Mouse (Mus musculus) liver, postnatal 0 days (tissue): ENCODE data around the gene BC049762.

Experiments used
- CTCF ChIP-seq: sonication (generic); IDR thresholded peaks from 2 replicates; pipeline ENCODE4 v1.5.1; 2016; ENCODE audit warnings: antibody characterized with exemption, low read depth
- EP300 ChIP-seq: IDR thresholded peaks from 2 replicates; pipeline ENCODE4 v1.6.1; 2016; ENCODE audit warnings: antibody characterized with exemption, low read depth, mild to moderate bottlenecking

- TF ChIP-seq CTCF (no peak), EP300 (no peak)
Observed at GRCm38 (mm10) chr11:51302396-51302795, 39.5 kb upstream of the BC049762 start.
